Mouse (Mus musculus): ENCODE measurements around the gene Csnk1g1. TPM values are rescaled to one million over a fixed set of nuclear protein-coding genes. Genes with fewer than 3 reads are reported as not detected.

Csnk1g1 gene
- total and polyA plus RNA-seq, 2 experiments, result 1.6 to 5.3 TPM

DNA sequence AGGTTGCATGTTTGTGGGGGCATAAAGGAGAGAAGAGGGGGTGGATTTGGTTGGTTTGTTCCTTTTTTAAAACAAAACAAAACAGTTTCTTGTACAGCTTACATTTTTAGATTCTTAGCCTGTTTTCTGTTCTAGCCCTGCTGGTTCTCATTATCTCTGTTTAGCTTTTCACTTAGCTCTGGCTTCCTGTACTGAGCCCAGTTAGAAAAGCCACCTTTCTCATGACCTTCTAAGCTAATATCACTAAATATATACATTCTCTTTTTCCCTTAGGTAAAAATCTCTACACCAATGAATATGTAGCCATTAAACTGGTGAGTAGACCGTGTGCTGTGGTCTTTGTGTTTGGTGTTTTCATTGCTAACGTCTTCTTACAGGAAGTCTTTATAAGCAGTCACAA lies 64.5 kb downstream of the Csnk1g1 start:
- H3K4me3 ChIP-seq (ENCODE audit: insufficient read depth, low read depth, low read length), result no peak overlapping the region
- peaks cover 6% of the 10 kb centered on the region; the same call in 1 of the 2 replicates for H3K4me1 ChIP-seq (ENCODE audit: control insufficient read depth, insufficient read depth, low read length)
- H3K9ac ChIP-seq (ENCODE audit: low read depth, low read length), result no peak overlapping the region
- no peak for TF ChIP-seq POLR2A (IDR thresholded peaks at IDR 0.05; ENCODE audit: extremely low read depth, insufficient read depth, low read length)
- no peak for TF ChIP-seq CTCF (IDR thresholded peaks at IDR 0.05; ENCODE audit: low read depth, low read length)
- 76% methylated on average over 2 of the region's 2 CpGs for WGBS
- no peak overlapping the region for H3K27ac ChIP-seq (replicated peaks; ENCODE audit: insufficient read depth, low read depth, low read length)
- H3K79me2 ChIP-seq (ENCODE audit: control insufficient read depth, insufficient read depth, low read length), result no peaks in the 10 kb centered on the region; the same call in 1 of the 2 replicates
- H3K36me3 ChIP-seq (ENCODE audit: control insufficient read depth, insufficient read depth, low read length), result no peaks in the 10 kb centered on the region
- DNase-seq (ENCODE audit: extremely low read depth, low read depth, low spot score), result no peak
- H3K27me3 ChIP-seq (ENCODE audit: control insufficient read depth, insufficient read depth, low read length), result no peaks in the 10 kb centered on the region

DNA sequence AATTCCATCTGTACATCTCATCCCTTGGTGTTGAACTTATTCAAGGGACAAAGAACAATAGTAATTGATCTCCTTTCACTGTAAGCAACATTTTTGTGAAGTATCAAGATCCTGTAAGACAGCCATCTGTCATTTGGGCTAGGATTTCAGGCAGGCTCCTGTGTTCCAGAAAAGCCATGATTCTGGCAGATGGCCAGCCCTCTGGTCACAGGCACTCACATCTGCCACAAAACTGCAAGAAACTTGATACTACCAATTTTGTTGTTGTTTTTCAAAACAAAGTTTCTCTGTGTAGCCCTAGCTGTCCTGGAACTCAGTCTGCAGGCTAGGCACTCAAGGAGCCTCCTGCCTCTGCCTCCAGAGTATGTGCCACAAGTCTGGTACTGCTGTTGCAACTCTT lies 67.2 kb downstream of the Csnk1g1 start:
- DNase-seq (ENCODE audit: extremely low read depth, low read depth, low spot score), result peak; percentile 26
- H3K4me1 ChIP-seq (ENCODE audit: control insufficient read depth, insufficient read depth, low read length), result no peaks in the 10 kb centered on the region
- H3K4me3 ChIP-seq (ENCODE audit: insufficient read depth, low read depth, low read length), result no peak overlapping the region
- H3K9ac ChIP-seq (ENCODE audit: low read depth, low read length), result no peak overlapping the region
- TF ChIP-seq POLR2A (IDR thresholded peaks at IDR 0.05; ENCODE audit: extremely low read depth, insufficient read depth, low read length) (no peak), CTCF (IDR thresholded peaks at IDR 0.05; ENCODE audit: low read depth, low read length) (no peak)
- no peak overlapping the region for H3K27ac ChIP-seq (replicated peaks; ENCODE audit: insufficient read depth, low read depth, low read length)
- H3K79me2 ChIP-seq (ENCODE audit: control insufficient read depth, insufficient read depth, low read length), result no peaks in the 10 kb centered on the region
- H3K27me3 ChIP-seq (ENCODE audit: control insufficient read depth, insufficient read depth, low read length), result no peaks in the 10 kb centered on the region
- H3K36me3 ChIP-seq (ENCODE audit: control insufficient read depth, insufficient read depth, low read length), result no peaks in the 10 kb centered on the region

DNA sequence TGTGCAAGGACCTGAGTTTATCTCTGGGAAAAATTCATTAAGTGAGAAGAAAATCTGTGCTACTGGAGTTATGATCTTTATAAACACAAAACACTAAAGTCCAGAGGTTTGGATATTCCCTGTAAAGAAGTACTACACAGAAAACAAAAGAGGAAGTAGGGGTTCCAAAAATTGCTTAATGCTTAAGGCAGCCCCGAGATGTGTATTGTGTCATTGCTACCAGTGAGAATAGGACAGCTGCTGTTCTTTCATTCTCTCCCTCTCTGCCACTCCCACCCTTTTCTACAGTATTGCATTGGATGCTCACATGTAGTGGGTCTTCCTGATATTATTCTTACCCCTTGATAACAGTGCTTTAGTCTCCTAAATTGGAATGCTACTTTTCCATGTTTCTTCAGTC lies 74.1 kb downstream of the Csnk1g1 start:
- Histone ChIP-seq H3K27me3 (ENCODE audit: control insufficient read depth, insufficient read depth, low read length) (no peaks in the 10 kb centered on the region), H3K79me2 (ENCODE audit: control insufficient read depth, insufficient read depth, low read length) (no peaks in the 10 kb centered on the region), H3K36me3 (ENCODE audit: control insufficient read depth, insufficient read depth, low read length) (no peaks in the 10 kb centered on the region), H3K9ac (ENCODE audit: low read depth, low read length) (no peak overlapping the region), H3K27ac (replicated peaks; ENCODE audit: insufficient read depth, low read depth, low read length) (no peak overlapping the region), H3K4me1 (ENCODE audit: control insufficient read depth, insufficient read depth, low read length) (no peaks in the 10 kb centered on the region), H3K4me3 (ENCODE audit: insufficient read depth, low read depth, low read length) (no peak overlapping the region)
- DNase-seq (ENCODE audit: extremely low read depth, low read depth, low spot score), result no peak
- WGBS, result 92% methylated on average over 1 of the region's 1 CpGs
- TF ChIP-seq POLR2A (IDR thresholded peaks at IDR 0.05; ENCODE audit: extremely low read depth, insufficient read depth, low read length) (no peak), CTCF (IDR thresholded peaks at IDR 0.05; ENCODE audit: low read depth, low read length) (no peak)

DNA sequence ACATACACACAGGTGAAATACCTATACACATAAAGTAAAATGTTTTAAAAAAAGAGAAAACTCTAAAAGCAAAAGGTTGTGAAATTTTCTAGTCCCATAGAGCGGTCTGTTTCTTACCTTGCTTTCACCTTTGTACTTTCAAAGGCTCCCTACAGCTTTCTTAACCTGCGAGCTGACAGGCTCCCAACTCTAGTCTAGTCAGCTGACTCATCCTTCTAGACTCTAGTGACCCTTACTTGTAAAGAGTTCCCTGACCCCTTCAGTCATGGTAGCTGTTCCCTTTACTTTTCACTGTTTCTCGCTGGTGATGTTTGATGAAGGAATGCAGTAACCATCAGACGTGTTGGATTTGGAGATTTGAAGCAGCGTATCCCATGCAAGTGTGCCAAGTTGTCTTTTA lies 78.3 kb downstream of the Csnk1g1 start:
- Histone ChIP-seq H3K79me2 (ENCODE audit: control insufficient read depth, insufficient read depth, low read length) (no peaks in the 10 kb centered on the region), H3K27ac (replicated peaks; ENCODE audit: insufficient read depth, low read depth, low read length) (no peak overlapping the region), H3K4me1 (ENCODE audit: control insufficient read depth, insufficient read depth, low read length) (no peaks in the 10 kb centered on the region), H3K9ac (ENCODE audit: low read depth, low read length) (no peak overlapping the region), H3K36me3 (ENCODE audit: control insufficient read depth, insufficient read depth, low read length) (no peaks in the 10 kb centered on the region), H3K27me3 (ENCODE audit: control insufficient read depth, insufficient read depth, low read length) (no peaks in the 10 kb centered on the region), H3K4me3 (ENCODE audit: insufficient read depth, low read depth, low read length) (no peak overlapping the region)
- no peak for TF ChIP-seq CTCF (IDR thresholded peaks at IDR 0.05; ENCODE audit: low read depth, low read length)
- no peak for TF ChIP-seq POLR2A (IDR thresholded peaks at IDR 0.05; ENCODE audit: extremely low read depth, insufficient read depth, low read length)
- DNase-seq (ENCODE audit: extremely low read depth, low read depth, low spot score), result no peak
- WGBS, result 90% methylated on average over 5 of the region's 5 CpGs

DNA sequence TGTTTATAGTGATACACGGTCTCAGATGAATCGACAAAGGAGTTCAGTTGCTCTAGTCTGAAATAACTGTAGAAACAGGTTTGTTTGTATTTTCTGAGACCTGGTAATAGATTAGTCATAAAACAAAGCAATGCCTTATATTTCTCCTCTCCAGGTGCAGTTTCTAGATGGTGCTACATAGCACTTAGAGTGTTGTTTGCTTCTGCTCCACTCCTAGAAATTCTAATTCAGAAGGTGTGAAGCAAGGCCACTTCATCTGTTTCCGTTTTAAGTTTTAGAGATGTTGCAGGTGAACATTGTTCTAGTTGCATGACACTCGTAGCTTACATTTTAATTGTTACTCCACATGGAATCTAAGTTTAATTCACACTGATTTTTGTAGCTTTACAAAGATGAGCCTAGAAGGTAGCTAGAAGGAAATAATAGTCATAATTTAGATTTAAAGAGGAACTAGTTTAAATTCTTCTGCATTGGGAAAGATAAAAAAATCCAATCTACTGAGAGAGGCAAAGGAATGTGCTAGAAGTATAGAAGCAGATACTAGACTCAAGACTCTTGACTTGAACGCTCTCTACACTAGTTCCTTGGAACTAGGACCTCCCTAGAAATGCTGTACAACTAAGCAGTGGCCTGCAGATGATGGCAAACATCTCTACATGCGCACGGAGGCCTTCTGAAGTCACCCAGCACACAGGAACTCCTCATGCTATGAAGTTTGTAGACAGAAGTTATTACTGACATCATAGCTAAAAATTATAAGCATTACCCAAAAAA lies 87.1 kb downstream of the Csnk1g1 start:
- no peak overlapping the region for H3K9ac ChIP-seq (ENCODE audit: low read depth, low read length)
- H3K36me3 ChIP-seq (ENCODE audit: control insufficient read depth, insufficient read depth, low read length), result peaks cover 5% of the 10 kb centered on the region; the same call in 1 of the 2 replicates
- H3K79me2 ChIP-seq (ENCODE audit: control insufficient read depth, insufficient read depth, low read length), result no peaks in the 10 kb centered on the region
- no peaks in the 10 kb centered on the region for H3K27me3 ChIP-seq (ENCODE audit: control insufficient read depth, insufficient read depth, low read length)
- 97% methylated on average over 7 of the region's 7 CpGs for WGBS
- DNase-seq (ENCODE audit: extremely low read depth, low read depth, low spot score), result no peak
- no peak for TF ChIP-seq CTCF (IDR thresholded peaks at IDR 0.05; ENCODE audit: low read depth, low read length)
- TF ChIP-seq POLR2A (IDR thresholded peaks at IDR 0.05; ENCODE audit: extremely low read depth, insufficient read depth, low read length), result no peak
- no peaks in the 10 kb centered on the region for H3K4me1 ChIP-seq (ENCODE audit: control insufficient read depth, insufficient read depth, low read length)
- H3K4me3 ChIP-seq (ENCODE audit: insufficient read depth, low read depth, low read length), result no peak overlapping the region
- no peak overlapping the region for H3K27ac ChIP-seq (replicated peaks; ENCODE audit: insufficient read depth, low read depth, low read length)

DNA sequence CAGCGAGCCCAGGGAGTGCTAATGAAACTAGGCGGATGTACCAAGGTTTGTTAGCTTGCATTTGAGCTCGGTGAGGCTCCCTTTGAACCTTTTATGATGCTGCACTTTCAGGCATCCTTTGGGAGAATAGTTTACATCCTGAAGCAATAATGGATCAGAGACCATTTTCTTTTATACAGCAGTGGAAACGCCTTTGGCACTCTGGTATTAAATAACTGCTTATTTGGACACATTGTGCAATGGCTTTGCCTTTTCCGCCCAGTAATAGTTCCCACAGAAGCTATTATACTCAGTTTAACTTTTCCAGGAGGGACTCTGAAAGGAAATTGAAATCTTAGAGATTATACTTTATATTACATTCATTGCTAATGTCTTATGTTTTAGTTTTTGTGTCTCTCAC lies 90.2 kb downstream of the Csnk1g1 start:
- peaks cover 15% of the 10 kb centered on the region for H3K36me3 ChIP-seq (ENCODE audit: control insufficient read depth, insufficient read depth, low read length)
- WGBS, result 72% methylated on average over 5 of the region's 5 CpGs
- no peak overlapping the region for H3K9ac ChIP-seq (ENCODE audit: low read depth, low read length)
- H3K27me3 ChIP-seq (ENCODE audit: control insufficient read depth, insufficient read depth, low read length), result no peaks in the 10 kb centered on the region
- TF ChIP-seq POLR2A (IDR thresholded peaks at IDR 0.05; ENCODE audit: extremely low read depth, insufficient read depth, low read length), result no peak
- TF ChIP-seq CTCF (IDR thresholded peaks at IDR 0.05; ENCODE audit: low read depth, low read length), result no peak
- no peak overlapping the region for H3K27ac ChIP-seq (replicated peaks; ENCODE audit: insufficient read depth, low read depth, low read length)
- no peak overlapping the region for H3K4me3 ChIP-seq (ENCODE audit: insufficient read depth, low read depth, low read length)
- H3K79me2 ChIP-seq (ENCODE audit: control insufficient read depth, insufficient read depth, low read length), result no peaks in the 10 kb centered on the region
- no peak for DNase-seq (ENCODE audit: extremely low read depth, low read depth, low spot score)
- H3K4me1 ChIP-seq (ENCODE audit: control insufficient read depth, insufficient read depth, low read length), result no peaks in the 10 kb centered on the region
